Mouse (Mus musculus) CD4-positive, CD25-positive, alpha-beta regulatory T cell, adult 2 months (primary cell): ENCODE data around the gene Fndc3b.

ENCODE experiments used
- DNase-seq: peaks from one replicate; pipeline ENCODE4 v3.0.0-alpha.2; 2012; ENCODE audit warnings: low read depth, low spot score

Fndc3b gene

DNA sequence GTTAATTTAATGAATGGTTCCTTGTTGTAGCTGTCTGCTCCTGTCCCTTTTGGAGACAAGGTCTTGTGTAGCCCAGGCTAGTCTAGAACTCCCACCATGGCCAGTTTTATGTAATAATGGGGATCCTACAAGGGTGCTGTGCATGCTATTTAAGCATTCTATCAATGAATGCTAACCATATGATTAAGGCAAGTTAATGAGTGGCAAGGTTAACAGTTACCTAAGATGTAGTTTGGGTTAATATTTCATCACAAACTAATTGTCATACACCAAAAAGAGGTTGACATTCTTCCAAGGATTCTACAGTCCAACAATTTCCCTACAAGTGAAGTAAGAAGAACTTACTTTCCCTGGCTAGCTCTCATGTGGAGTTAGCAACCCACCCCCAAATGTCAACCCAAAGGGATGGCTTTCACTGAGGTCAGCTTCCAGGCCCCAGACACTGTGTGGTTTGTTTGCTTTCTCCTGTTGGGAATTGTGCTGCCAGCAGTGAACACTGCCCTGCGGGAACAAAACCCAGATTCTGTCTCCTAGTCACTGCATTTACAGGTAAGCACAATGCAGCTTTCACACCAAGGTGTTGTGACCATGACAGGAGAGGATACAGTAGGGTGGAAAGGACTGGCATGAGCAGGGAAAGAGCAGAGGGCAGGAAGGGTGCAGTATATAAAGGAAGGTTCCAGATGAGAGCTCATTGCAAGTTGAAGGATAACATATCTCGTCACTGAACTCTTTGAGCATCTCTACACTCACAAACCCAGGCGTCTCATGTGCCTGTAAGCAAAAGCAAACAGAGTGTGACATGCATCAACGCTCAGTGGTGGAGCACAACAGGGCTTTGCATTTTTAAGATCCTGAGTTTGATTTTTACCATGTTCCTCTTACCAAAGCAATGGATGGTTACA, 153.8 kb downstream of the Fndc3b start:
- no peak for DNase-seq

DNA sequence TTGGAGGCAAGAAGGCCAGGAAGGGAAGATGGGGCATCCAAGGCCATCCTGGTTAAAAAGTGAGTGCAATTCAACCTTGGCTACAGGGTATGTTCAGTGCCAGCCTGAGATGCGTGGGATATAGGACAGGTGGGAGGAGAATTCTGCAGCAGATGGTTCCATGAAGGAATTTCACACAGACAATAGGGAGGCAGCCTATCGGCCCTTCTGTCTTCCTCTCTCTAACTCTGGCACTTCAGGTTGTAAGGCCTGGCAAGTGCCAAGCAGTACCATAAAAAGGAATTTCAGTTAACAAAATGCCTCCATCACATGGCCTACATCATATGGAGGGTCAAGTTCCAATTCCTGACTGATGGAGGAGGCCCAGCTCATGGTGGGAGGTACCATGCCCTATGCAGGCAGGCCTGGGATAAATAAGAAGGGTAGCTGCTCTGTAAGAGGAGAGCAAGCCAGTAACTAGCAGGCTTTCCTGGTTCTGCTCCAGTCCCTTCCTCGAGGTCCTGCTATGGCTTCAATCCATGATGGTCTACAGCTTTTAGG, 155.6 kb downstream of the Fndc3b start:
- DNase-seq = no peak

DNA sequence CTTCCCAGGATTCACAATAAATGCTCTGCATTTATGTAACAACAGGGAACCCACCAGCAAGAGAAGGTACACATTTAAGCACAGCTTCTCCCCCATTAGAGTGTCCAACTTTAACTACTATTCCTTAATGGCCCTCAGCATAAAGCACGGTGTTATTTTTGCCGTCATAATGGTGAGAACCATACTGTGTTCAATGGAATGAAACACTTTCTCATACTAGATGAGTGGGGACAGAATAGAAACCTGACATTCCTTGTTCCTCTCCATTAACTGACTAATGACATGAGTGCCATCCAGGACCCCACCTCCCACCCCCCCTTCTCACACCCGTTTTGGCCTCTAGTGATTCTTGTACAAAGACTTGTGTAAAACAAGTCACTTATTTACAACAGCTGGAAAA, 156.8 kb downstream of the Fndc3b start:
- DNase-seq = no peak

DNA sequence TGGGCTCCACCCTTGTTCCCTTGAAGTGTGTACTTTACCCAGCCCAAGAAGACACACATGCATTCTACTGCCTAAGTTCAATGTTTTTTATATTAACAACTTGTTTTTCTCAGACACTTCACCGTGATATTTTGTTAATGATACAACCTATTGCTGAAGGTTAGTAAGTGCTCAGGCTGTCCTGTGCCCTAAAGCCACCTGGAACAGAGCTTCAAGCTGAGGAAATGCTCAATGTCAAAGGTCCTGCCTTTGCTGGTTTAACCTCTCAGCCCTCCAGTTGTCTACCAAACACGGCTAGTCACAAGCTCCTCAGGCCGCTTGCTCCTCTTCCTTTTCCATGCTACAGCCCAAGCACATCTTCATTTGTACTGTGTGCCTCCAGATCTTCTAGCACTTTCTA, 157.3 kb downstream of the Fndc3b start:
- no peak for DNase-seq

DNA sequence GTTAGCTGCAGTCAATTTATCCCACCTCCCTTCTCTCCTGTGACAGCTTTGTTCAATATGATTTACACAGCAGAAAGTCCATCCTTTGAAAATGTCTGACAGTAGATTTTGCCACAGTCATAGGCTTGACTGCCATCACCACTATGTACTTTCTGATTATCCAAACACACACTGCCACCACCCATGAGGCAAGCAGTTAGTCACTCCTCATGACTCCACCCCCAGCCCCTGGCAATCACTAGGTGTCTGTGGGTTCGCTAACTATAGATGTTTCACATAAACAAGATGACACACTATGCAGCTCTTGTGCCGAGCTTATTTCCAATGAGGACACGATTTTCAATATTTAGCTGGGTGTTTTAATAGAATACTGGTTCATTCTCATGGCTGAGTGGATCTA, 160.1 kb downstream of the Fndc3b start:
- no peak for DNase-seq

DNA sequence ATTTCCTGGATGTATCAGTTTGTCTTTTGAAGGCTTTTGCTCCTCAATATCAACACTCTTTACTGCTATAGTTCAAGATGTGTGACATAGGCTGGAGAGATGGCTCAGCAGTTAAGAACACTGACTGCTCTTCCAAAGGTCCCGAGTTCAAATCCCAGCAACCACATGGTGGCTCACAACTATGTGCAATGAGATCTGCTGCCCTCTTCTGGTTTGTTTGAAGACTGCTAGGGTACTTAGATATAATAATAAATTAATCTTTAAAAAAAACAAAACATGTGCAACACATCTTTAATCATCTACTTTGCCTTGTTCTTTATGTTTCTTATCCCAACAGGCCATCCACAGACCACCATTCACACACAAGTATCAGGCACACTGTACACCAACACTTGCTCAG, 160.7 kb downstream of the Fndc3b start:
- DNase-seq = no peak

DNA sequence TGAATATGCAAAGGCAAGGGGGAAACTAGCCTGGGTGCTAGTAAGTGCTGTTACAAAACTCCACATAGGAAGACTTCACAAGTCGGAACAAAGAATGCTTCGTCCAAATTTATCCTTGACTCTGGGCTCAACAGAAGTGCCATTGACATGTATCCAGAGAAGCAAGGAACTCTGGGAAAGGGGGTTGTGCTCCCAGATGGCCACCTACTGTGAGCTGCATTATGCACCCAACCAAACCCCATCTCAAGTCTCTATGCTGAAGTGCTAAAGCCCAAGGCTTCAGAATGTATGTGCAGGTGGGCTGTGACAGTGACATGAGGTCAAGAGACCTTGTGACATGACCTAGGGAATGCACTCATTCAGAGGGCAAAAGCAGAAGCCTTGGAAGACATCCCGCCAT, 165.5 kb downstream of the Fndc3b start:
- no peak for DNase-seq

DNA sequence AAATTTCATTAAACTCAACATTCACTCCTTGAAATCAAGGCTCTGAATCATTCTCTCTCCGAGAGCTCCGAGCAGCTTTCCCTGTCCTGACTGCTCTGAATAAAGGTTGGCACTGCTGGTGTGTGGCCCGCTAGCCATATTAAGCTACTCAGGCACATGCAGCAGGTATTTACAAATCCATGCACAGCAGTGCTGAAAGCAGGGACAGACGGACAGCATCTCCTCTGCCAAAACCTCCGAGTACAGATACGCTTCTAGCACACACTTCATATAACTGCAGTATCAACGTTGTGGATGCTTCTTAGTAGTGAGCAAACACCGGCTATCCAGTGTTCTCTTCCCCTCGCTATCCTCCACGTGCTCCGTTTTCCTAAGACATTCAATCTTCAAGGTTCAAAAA, 167.0 kb downstream of the Fndc3b start:
- no peak for DNase-seq

DNA sequence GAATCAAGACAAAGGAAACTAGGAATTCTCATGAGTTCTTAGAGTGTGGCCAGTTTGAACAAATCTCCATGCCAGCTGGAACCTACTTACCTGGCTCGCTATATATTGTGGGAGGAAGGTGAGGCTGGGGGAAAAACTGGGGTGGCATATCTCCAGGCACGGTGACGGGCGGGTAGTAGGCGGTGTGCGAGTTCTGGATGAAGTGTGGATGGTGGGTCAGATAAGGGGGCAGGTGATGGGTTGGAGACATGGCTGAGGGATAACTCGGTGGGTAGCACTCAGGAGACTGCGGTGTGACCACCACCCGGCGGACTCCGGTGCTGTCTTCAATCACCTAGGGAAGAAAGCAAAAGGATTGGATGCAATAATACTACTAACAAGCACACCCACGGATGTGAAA, 169.3 kb downstream of the Fndc3b start:
- DNase-seq = no peak

DNA sequence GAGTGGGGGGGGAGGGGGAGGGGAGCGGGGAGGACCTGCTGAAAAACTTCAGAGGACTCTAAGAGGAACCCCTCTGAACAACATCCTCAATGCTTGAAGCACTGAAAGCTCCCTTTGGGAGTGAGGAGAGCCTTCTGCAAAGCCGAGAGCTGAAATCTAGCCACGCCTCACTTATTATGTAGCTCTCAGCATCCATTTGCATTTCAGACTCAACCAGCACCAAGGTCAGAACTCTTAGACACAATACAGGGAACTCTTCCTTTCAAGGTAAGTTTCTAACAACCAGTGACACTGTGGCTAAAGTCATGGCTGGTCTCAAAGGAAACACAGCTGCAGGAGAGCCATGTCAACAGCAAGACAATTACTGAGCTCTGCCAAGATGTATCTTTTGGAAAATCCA, 169.9 kb downstream of the Fndc3b start:
- no peak for DNase-seq

DNA sequence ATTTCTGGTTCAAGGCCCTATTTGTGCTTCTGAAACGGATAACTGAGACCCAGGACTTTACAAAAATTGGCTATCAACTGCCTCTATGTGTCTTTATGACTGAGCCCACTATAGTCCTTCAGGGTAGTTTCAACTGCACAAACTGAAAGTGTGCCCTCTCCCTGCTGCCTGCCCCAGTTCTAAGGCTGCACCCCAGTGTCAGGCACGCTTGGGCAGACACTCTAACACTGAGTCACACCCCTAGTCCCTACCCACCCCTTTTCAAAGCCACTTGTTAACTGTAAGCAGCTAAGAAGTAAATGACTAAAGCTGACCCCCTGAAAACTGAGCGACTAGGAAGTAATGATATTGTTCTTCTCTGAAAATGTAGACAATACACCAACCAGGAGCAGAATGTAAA, 176.9 kb downstream of the Fndc3b start:
- no peak for DNase-seq

DNA sequence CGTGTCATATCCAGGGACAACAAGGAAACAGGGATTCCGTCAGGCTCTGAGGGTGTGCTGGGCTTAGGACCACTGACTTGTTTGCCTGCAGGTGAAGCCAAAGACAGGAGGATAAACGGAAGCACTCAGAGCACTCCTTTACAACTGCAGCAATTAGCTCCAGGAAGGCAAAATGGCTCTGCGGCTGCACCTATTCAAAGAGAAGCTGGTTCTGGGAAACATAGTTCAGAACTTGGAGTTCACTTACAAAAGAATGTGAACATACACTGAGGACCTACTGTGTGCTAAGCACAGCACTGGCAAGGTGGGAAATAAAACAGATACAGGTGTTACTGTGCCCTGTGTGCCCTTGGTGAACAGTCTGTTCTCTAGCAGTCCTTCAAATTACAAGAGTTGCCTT, 177.4 kb downstream of the Fndc3b start:
- no peak for DNase-seq

DNA sequence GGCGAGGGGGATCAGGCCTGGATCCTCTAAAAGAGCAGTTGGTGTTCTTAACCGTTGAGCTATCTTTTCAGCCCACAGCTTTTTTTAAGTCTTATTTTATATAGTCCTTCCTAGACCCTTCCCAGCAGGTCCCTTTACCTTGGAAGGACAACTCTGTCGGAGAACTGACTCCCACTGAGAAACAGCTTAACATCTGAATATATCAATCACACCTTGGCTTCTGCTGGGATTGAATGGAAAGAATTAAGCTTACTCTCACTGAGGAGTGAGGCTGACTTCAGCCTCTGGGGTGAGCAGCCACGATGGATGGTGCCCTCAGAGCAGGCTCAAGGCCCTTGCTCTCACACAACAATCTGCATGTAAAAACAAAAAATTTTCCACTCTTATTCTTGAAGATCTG, 179.1 kb downstream of the Fndc3b start:
- DNase-seq = no peak

DNA sequence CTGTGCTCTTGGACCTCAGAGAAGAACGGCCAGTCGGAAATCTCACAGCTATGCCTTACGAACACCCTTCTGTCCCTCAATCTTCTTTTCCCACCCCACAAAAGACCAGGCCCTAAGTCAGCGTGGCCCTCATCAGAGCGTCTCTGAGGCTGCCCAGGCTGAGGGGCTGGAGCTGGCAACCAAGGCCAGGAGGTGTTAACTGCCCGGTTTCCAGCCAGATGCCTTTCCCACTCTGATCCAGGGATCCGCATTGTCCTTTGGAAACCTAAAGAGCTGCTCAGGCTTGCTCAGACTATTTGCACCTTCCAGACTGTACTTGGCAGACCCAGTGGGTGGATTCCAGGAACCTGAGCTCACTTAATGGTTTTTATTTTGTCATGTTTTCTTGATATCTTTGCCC, 180.7 kb downstream of the Fndc3b start:
- no peak for DNase-seq

DNA sequence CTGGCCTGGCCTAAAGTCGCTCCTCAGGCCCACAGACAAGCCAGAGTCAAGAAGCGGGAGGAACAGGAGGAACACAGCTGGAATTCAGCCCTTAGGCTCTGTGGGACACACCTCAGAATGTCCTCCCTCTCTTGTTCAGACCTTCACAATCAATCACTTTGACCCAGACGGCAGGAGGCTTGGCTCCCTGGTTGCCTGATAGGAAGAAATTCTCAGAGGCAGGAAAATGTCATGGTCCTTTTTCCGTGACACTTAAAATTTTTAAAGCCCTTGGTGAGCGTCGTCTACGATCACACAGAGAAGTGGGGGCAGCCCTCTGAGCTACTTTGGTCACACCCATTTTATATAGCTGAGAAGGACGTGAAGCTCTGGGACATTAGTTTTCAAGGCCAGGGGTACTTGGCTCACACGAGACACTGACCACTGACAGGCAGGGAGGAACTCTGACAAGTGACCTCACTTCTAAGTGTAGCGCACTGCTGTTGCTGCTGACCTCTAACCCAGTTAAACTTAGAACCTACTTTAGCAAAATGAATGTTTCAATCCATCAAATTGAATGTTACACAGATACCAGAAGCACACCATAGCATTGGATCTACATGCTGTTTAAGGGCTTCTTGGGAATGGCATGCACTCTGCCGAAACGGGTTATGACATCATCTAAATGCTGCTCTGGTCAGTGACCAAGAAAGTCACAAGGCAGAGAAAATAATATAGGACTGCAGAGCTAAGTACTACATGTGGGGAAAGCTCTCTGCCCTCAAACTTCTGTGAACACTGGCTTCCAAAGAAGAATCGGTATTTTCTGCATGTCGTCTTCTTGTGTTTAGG, 181.7 kb downstream of the Fndc3b start:
- DNase-seq = no peak

DNA sequence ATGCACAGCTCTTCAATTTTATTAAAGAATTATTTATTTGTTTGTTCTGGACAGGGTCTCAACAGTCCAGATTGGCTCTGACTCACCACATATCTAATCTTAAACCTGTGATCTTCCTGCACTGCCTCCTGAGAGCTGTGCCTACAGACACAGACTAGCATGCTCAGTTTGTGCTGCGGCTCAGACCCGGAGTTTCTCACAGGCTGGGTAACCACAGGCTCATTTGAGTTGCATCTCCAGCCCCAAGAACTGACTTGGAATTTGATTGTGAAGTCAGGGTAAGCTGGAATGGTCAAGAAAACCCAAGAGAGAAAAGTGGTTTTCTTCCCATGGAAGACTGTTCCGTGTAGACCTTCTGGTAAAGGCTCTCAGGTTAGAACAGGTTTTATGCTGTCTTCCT, 184.1 kb downstream of the Fndc3b start:
- DNase-seq = no peak

DNA sequence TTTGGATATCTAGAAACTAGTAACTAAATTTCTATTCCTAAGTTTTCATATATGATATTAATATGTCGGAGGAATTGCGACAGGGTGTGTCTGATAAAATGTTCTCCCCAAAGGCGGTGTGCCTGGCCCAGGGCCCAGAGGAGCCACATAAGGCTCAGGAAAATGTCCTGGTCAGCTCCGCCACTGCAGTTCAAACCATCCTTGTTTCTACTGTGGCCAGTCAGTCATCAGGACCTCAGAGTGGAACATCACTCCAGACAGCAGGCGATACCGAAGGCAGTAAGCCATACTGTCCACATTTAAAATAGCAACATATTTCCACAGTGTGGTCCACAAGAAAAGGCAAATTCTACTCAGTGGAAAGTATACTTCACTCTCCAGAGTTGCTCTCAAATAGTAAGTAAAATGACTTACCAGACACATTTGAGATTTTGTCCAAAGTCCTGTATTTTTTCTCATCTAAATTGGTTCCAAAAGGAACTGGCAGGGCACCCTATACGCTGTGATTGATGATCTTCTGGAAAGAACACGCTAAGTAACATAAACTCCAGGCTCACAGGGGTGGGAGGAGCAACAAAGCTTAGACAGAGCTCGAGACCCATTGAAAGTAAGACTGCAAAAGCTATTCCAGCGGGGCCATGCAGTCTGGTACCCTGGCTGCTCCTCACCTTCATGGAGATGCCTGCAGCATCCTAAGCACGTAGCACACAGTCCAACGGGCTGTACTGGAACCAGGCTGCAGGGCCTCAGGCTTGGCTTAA, 187.8 kb downstream of the Fndc3b start:
- no peak for DNase-seq

DNA sequence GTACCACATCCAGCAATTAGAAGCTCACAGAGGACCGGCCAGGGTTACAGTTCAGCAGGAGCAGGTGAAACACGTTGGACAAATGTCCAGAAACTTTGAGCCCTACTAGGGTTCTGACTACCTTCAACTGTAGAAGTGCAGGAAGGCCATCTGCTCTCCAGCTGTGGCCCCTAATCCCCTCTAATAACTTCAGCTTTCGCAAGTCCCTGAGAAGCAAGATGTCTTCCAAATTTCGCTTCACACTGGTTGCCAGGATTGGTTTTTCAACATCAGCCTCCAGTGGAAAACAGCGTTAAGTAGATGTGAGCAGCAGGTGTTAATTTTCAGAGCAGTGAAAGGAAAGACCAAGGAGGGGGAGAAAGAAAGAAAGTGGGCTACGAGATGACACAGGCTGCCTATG, 190.7 kb downstream of the Fndc3b start:
- no peak for DNase-seq

DNA sequence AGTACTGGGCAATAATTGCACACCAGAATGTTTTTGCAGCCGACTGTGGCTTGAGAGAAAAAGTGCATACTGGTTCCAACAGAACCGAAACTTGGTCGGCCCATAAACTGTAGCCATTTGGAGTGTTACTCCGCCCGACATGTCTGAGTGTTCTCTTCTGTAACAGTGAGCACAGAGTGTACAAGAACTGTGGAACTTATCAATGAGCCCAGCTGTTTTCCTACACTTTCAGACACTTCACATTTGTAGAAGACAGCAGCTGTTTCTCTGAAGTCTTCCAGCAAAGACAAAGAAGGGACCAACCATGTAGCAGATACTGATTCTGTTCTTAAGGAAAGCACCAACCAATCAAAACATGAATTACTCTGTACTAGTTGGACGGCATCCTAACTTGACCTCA, 191.6 kb downstream of the Fndc3b start:
- DNase-seq = no peak

DNA sequence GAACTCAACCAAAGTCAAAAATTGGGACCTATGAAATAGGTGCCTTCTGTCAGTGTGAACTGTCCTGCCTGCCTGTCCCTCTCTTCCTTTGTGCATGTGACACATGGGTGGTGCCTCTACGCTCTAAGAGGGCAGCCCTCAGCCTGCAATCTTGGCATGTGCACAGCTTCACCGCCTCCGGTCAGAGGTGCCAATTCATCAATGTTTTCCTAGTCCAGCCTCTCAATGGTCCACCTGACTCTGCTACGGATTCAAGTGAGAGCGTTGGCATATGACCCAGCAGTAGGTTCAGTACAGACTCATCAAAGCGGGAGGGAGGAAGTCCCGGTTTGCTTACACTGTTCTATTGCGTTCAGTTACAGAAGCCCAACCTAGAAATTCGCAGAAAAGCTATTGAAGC, 192.2 kb downstream of the Fndc3b start:
- DNase-seq = no peak

DNA sequence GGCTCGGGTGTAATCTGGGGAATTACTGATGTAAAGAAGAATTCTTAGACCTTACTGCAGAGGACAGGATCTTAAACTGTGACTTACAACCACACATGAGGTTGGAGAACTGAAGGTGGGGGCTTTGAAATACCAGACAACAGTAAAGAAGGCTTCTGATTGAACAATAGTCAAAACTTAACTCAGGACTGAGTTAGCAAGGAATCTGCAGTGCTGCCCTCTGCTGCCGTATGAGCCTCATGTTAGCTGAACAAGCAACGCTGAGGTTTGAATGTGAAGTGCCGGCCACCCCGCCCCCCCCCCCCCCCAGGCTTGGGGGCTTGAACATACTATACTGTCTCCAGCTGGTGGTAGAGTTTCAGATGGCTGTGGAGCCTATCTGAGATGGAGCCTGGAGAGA, 194.6 kb downstream of the Fndc3b start:
- no peak for DNase-seq

DNA sequence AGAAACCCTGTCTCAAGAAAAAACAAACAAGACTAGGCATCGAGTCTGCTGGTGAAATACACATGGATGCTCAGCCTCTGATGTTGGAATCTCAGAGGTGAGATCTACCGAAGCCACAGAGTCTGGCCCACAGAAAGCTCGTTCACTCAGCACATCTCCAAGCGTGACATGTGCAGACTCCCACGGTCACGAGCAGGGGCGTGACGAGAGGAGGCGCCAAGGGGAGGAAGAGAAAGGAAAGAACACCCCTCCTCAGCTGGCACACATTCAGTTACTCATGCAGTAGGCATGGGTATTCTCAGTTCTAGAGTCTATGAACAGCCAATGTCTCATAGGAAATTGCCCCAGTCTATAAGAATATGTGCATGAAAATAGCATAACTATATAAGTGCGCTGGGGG, 199.3 kb downstream of the Fndc3b start:
- DNase-seq = no peak
